Mouse (Mus musculus) forebrain, embryonic 12.5 days (tissue): Measurements from ENCODE around the gene Zfp715. TPM values are rescaled to one million over a fixed set of nuclear protein-coding genes. Genes with fewer than 3 reads are reported as not detected.

Source experiments
- ATAC-seq: fragments of 200-750 bp; cut with Nextera tagmentation; 2 replicates; pipeline ENCODE4 v1.8.0; 2017; ENCODE audit warnings: moderate TSS enrichment; ENCODE audit not compliant: low FRiP score
- H3K27ac ChIP-seq: fragments of 300-500 bp; sonication (generic); 2 replicates; pipeline ENCODE4 v1.5.1; 2016; ENCODE audit warnings: mild to moderate bottlenecking
- H3K27me3 ChIP-seq: fragments of 300-500 bp; sonication (generic); 2 replicates; pipeline ENCODE4 v1.6.1; 2016; ENCODE audit warnings: mild to moderate bottlenecking
- H3K36me3 ChIP-seq: fragments of 300-500 bp; sonication (generic); replicated peaks from 2 replicates; pipeline ENCODE4 v1.6.1; 2016; ENCODE audit warnings: mild to moderate bottlenecking
- H3K4me1 ChIP-seq: fragments of 300-500 bp; sonication (generic); 2 replicates; pipeline ENCODE4 v1.6.1; 2016
- H3K4me2 ChIP-seq: fragments of 300-500 bp; sonication (generic); 2 replicates; pipeline ENCODE4 v1.6.1; 2016; ENCODE audit warnings: mild to moderate bottlenecking, moderate library complexity
- H3K4me3 ChIP-seq: fragments of 300-500 bp; sonication (generic); replicated peaks from 2 replicates; pipeline ENCODE4 v1.5.1; 2016; ENCODE audit warnings: mild to moderate bottlenecking
- H3K9ac ChIP-seq: fragments of 300-500 bp; sonication (generic); 2 replicates; pipeline ENCODE4 v1.6.1; 2016; ENCODE audit warnings: mild to moderate bottlenecking
- H3K9me3 ChIP-seq: fragments of 300-500 bp; sonication (generic); 2 replicates; pipeline ENCODE4 v1.6.1; 2016
- WGBS: fragments of 180-500 bp; shearing (Covaris S2); methylation state at CpG from one replicate; pipeline ENCODE4 v1.1.7; 2016; 5-methylcytosine and 5-hydroxymethylcytosine counted together
- polyA plus RNA-seq: library from polyadenylated mRNA; unstranded; fragments of >200 nt; fragmentation: Nextera tagmentation; extraction: Ambion mirVana; gene quantifications from 2 replicates; pipeline ENCODE4 v1.2.1, GENCODE M21; 2016

The Zfp715 gene
- polyA plus RNA-seq, 1 experiment from 2014 or later, result 15.4 TPM

DNA sequence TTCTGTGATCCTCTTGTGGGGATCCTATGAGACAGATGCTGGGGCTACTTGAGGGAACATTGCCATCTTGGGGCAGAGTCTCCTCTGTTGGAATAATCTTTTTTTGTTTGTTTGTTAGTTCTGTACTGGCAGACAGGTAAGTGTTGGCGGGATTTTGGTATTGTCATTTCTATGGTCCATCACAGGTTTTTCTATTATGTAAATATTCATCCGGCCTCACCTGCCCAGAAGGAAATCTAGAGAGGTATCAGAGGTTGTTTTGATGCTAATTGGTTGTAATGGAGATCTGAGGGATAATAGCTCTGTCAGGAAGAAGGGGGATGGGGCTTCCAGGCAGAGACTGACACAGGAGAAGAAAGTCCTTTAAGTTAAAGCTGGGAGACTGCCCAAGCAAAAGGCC is 30.9 kb upstream of the Zfp715 start:
- no peaks in the 10 kb centered on the region for H3K9me3 ChIP-seq
- no peaks in the 10 kb centered on the region for H3K36me3 ChIP-seq
- ATAC-seq, result no peak
- H3K4me1 ChIP-seq, result no peaks in the 10 kb centered on the region
- no peak overlapping the region for H3K4me3 ChIP-seq
- WGBS, result 67% methylated on average over 2 of the region's 2 CpGs
- no peak overlapping the region for H3K9ac ChIP-seq
- H3K27me3 ChIP-seq, result no peaks in the 10 kb centered on the region
- no peak overlapping the region for H3K27ac ChIP-seq
- H3K4me2 ChIP-seq, result no peak overlapping the region

- Histone ChIP-seq H3K27ac (no peak overlapping the region), H3K36me3 (no peaks in the 10 kb centered on the region), H3K4me1 (no peaks in the 10 kb centered on the region), H3K9me3 (no peaks in the 10 kb centered on the region), H3K4me3 (no peak overlapping the region), H3K9ac (no peak overlapping the region), H3K4me2 (no peak overlapping the region), H3K27me3 (no peaks in the 10 kb centered on the region)
- no peak for ATAC-seq
- 81% methylated on average over 5 of the region's 5 CpGs for WGBS
These were observed 30.1 kb upstream of the Zfp715 start for GRCm38 (mm10) chr7:43343191-43343590.

DNA sequence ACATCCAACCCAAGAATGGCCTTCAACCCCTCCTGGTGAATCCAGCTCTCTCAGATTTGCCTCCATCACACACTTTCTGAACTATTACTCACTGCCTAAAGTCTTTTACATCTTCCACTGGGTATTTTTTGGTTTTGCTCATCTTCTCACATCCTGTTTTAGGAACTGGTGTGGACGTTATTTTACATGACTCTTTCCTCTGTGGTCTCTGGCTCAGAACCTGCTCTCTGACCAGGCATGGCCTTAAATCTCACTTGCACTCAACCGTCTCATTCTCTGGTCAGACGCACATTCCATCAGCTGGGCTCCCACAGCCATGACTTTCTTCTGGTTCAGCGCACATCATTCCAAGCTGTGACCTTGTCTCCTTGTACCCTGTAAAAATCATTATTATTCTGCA is 27.7 kb upstream of the Zfp715 start:
- Histone ChIP-seq H3K4me2 (no peak overlapping the region), H3K27me3 (no peaks in the 10 kb centered on the region), H3K9ac (no peak overlapping the region), H3K27ac (no peak overlapping the region), H3K9me3 (no peaks in the 10 kb centered on the region), H3K4me3 (no peak overlapping the region), H3K36me3 (no peaks in the 10 kb centered on the region), H3K4me1 (no peaks in the 10 kb centered on the region)
- no peak for ATAC-seq
- 84% methylated on average over 4 of the region's 4 CpGs for WGBS

DNA sequence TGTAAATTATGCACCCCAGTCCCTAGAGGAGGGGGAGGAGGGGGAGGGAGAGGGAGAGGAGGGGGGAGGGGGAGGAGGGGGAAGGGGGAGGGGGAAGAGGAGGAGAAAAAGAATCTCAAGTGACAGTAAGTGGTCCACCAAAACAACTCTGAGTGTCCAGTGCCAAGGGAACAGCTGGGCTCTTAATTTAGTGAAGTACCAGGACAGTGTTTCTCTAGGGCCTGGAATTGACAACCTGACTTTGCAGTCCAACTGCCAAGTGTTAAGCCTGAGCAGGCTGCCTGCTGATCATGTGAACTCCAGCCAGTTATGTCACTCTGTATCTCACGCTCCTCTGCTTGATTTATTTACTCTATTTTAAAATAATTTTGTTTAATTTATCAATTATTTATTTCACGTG is 20.8 kb upstream of the Zfp715 start:
- Histone ChIP-seq H3K27me3 (no peaks in the 10 kb centered on the region), H3K9ac (no peak overlapping the region), H3K9me3 (no peaks in the 10 kb centered on the region), H3K36me3 (no peaks in the 10 kb centered on the region), H3K4me1 (no peaks in the 10 kb centered on the region), H3K4me2 (no peak overlapping the region), H3K4me3 (no peak overlapping the region), H3K27ac (no peak overlapping the region)
- 61% methylated on average over 2 of the region's 2 CpGs for WGBS
- no peak for ATAC-seq

DNA sequence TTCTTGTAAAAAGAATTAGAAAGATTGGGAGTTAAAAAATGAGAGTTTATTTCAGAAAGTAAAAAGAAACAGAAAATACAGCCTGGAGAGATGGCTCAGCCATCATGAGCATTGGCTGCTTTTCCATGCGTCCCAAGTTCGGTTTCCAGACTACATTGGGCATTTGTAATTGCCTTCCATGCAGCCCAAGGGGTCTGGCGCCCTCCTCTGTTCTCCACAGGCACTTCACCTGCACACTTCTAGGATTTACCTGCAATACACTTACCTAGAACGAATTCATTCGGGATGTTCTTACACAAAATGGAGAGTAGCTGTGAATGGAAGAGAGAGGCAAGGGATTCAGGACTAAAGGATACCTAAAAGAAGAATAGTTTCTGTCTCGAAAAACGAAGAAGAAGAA is 20.1 kb upstream of the Zfp715 start:
- no peak overlapping the region for H3K4me2 ChIP-seq
- no peaks in the 10 kb centered on the region for H3K4me1 ChIP-seq
- no peaks in the 10 kb centered on the region for H3K9me3 ChIP-seq
- no peak for ATAC-seq
- no peak overlapping the region for H3K9ac ChIP-seq
- H3K36me3 ChIP-seq, result no peaks in the 10 kb centered on the region
- no peak overlapping the region for H3K27ac ChIP-seq
- H3K4me3 ChIP-seq, result no peak overlapping the region
- H3K27me3 ChIP-seq, result no peaks in the 10 kb centered on the region
- WGBS, result 45% methylated on average over 5 of the region's 7 CpGs

DNA sequence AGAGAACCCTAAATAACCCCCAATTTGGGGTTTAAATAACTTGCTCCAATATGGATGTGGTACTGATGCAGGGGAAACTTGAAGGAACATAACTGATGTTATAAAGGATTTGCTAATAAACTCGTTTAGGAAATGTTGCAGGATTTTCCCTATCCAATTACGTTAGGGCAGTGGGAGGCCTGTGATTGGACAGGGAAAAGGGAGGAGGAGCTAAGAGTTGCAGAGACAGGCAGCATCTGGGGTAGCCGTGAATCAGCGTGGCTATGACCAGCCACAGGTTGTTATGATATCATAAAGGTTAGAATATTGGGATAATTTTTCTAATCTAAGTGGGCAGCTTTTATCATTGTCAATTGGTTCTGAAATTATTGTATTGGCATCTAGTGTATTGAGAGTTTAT is 15.0 kb upstream of the Zfp715 start:
- no peaks in the 10 kb centered on the region for H3K36me3 ChIP-seq
- H3K4me3 ChIP-seq, result no peak overlapping the region
- H3K4me1 ChIP-seq, result no peaks in the 10 kb centered on the region
- no peaks in the 10 kb centered on the region for H3K9me3 ChIP-seq
- no peak for ATAC-seq
- H3K27me3 ChIP-seq, result no peaks in the 10 kb centered on the region
- 70% methylated on average over 4 of the region's 4 CpGs for WGBS
- no peak overlapping the region for H3K27ac ChIP-seq
- H3K4me2 ChIP-seq, result no peak overlapping the region
- no peak overlapping the region for H3K9ac ChIP-seq

DNA sequence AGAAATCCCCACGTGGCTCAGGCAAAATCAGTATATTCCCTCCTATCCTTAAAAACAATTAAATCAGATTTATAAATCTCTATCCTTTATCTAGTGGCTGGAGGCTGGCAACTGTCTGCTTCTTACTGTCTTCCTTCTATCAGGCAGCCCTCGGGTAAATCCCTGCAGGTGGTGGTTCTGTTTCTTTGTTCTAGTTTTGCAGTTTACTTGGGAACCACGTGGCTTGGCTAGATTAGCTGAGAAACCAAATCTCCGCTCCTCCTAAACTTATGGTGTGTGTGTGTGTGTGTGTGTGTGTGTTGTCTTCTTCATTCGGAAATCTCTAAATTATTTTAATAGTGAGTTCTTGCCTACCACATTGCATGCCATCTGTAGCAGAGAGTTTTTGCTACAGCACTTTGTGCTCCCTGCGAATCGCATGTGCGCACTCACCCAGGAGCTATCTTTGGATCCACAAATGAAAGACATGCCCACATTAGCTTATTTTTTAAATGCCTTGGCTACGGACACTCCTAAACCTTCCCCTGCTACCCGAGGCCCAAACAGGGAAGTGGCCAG is 13.2 kb upstream of the Zfp715 start:
- ATAC-seq, result no peak
- Histone ChIP-seq H3K4me2 (no peak overlapping the region), H3K27me3 (no peaks in the 10 kb centered on the region), H3K4me3 (no peak overlapping the region), H3K27ac (no peak overlapping the region), H3K4me1 (no peaks in the 10 kb centered on the region), H3K36me3 (no peaks in the 10 kb centered on the region), H3K9me3 (no peaks in the 10 kb centered on the region), H3K9ac (no peak overlapping the region)
- WGBS, result 55% methylated on average over 10 of the region's 10 CpGs

DNA sequence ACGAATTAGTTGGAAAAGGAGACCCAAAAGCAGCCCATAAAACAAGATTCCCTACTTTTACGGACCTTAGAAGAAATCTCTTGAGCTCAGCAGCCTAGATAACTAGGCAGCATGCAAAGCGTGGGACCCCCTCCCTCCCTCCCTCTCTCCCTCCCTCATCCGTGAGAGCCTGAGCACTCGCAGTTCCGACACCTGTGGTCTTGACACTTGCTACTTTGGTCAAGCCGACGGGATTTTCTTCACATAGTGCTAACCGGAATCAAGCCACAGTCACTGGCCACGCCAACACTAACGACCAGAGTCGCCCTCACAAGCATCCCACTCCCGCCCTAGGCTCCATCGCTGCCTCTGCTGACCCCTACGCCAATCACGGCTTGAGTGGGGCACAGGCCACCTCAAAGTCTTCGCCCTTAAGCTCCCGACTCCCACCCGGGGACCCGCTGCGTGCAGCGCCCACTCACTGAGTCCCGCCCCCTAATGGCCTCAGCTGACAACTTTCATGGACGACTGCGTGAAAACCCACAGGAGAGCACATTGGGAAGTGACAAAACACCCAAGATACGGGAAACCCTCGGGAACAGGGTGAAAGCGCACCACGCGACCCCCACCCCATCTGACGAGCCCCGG is 595 bp downstream of the Zfp715 start:
- H3K4me1 ChIP-seq, result peaks cover 15% of the 10 kb centered on the region
- 3% methylated on average over 32 of the region's 32 CpGs for WGBS
- peak overlapping the region; percentile 81 for H3K4me2 ChIP-seq
- ATAC-seq, result peak; percentile 72
- H3K27ac ChIP-seq, result peak overlapping the region; percentile 83
- peaks cover 26% of the 10 kb centered on the region for H3K36me3 ChIP-seq
- no peaks in the 10 kb centered on the region for H3K9me3 ChIP-seq
- H3K4me3 ChIP-seq, result peak overlapping the region; percentile 75
- peak overlapping the region; percentile 75 for H3K9ac ChIP-seq
- H3K27me3 ChIP-seq, result no peaks in the 10 kb centered on the region

DNA sequence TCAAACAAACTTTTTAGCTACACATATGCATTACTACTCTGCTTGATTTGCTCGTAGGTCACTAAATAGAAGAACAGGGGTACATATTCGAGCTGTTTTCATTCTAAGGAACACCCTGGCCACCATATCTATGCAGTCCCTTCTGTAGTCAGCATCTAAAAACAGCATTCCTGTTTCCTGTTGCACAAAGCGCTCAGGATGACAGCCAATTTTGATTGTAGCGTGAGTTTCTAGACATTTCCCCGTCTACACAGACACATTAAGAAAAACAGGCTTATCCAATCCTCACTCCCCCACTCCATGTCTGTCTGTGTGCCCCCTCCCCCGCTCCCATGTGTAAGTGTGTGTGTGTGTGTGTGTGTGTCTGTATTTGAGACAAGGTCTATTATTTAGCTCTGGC is 1.5 kb downstream of the Zfp715 start:
- 84% methylated on average over 6 of the region's 6 CpGs for WGBS
- no peak overlapping the region for H3K9ac ChIP-seq
- H3K27me3 ChIP-seq, result no peaks in the 10 kb centered on the region
- H3K36me3 ChIP-seq, result peaks cover 29% of the 10 kb centered on the region
- H3K4me2 ChIP-seq, result peak overlapping the region; percentile 81
- H3K27ac ChIP-seq, result no peak overlapping the region
- ATAC-seq, result no peak
- 0 out of 2 replicates have a peak overlapping the region, but pooled peaks have one; percentile 75 for H3K4me3 ChIP-seq
- H3K4me1 ChIP-seq, result peaks cover 15% of the 10 kb centered on the region
- H3K9me3 ChIP-seq, result no peaks in the 10 kb centered on the region

- no peak overlapping the region for H3K9ac ChIP-seq
- no peaks in the 10 kb centered on the region for H3K27me3 ChIP-seq
- H3K4me1 ChIP-seq, result peaks cover 15% of the 10 kb centered on the region
- H3K9me3 ChIP-seq, result no peaks in the 10 kb centered on the region
- no peak overlapping the region for H3K4me3 ChIP-seq
- no peak for ATAC-seq
- no peak overlapping the region for H3K27ac ChIP-seq
- peaks cover 34% of the 10 kb centered on the region for H3K36me3 ChIP-seq
- WGBS, result 94% methylated on average over 2 of the region's 2 CpGs
- H3K4me2 ChIP-seq, result no peak overlapping the region
These were observed 4.0 kb downstream of the Zfp715 start for GRCm38 (mm10) chr7:43309069-43309468.

DNA sequence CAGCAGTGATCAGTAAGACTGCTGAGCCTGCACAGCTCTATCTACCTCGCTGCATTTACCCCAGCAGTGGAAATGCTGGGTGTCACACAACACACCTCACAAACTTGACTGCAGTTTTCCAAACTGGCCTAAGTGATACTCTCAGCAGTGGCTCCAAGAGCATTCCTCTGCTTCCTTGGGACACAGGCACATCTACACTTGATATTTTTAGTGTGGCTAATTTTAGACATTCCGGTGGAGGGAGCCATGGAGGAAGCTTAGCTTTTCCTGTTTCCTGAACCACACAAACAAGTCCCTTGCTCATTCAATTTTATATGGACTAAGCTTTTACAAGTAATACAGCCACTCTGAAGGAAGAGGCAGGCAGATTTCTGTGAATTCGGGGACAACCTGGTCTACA is 7.9 kb downstream of the Zfp715 start:
- no peak overlapping the region for H3K27ac ChIP-seq
- H3K9ac ChIP-seq, result no peak overlapping the region
- no peak overlapping the region for H3K4me3 ChIP-seq
- no peaks in the 10 kb centered on the region for H3K27me3 ChIP-seq
- H3K36me3 ChIP-seq, result peaks cover 53% of the 10 kb centered on the region
- no peak overlapping the region for H3K4me2 ChIP-seq
- no peaks in the 10 kb centered on the region for H3K9me3 ChIP-seq
- WGBS, result 89% methylated on average over 3 of the region's 3 CpGs
- ATAC-seq, result no peak
- no peaks in the 10 kb centered on the region for H3K4me1 ChIP-seq

DNA sequence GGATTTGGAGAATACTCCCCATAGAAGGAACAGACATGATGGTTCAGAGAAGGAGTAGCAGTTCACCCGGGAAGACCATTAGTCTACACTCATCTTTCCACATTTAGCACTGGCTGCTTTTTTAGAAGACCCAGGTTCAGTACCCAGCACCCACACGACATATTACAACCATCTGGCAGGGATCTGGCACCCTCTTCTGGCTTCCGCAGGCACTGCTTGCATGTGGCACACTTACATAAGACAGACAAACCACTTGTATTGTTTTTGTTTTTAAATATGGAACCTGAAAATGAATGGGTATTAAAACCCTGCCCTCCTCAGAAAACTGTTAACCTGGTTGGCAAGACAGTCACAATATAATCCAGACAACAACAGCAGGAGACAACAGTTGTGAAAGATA is 21.6 kb downstream of the Zfp715 start:
- ATAC-seq, result no peak
- H3K4me2 ChIP-seq, result no peak overlapping the region
- no peaks in the 10 kb centered on the region for H3K27me3 ChIP-seq
- H3K9me3 ChIP-seq, result no peaks in the 10 kb centered on the region
- 89% methylated on average over 3 of the region's 3 CpGs for WGBS
- H3K4me3 ChIP-seq, result no peak overlapping the region
- no peak overlapping the region for H3K27ac ChIP-seq
- peaks cover 10% of the 10 kb centered on the region; the same call in 1 of the 2 replicates for H3K36me3 ChIP-seq
- H3K9ac ChIP-seq, result no peak overlapping the region
- H3K4me1 ChIP-seq, result no peaks in the 10 kb centered on the region

- H3K4me1 ChIP-seq, result no peaks in the 10 kb centered on the region
- ATAC-seq, result peak; percentile 61; the same call in 1 of the 2 replicates
- no peak overlapping the region for H3K9ac ChIP-seq
- no peaks in the 10 kb centered on the region for H3K9me3 ChIP-seq
- H3K4me3 ChIP-seq, result peak overlapping the region; percentile 31
- H3K27me3 ChIP-seq, result no peaks in the 10 kb centered on the region
- no peaks in the 10 kb centered on the region for H3K36me3 ChIP-seq
- no peak overlapping the region for H3K27ac ChIP-seq
- peak overlapping the region; percentile 44 for H3K4me2 ChIP-seq
- 12% methylated on average over 18 of the region's 18 CpGs for WGBS
These were observed 30.1 kb downstream of the Zfp715 start for GRCm38 (mm10) chr7:43282859-43283595.
